Mouse (Mus musculus): ENCODE measurements around the gene Foxk1.

DNA sequence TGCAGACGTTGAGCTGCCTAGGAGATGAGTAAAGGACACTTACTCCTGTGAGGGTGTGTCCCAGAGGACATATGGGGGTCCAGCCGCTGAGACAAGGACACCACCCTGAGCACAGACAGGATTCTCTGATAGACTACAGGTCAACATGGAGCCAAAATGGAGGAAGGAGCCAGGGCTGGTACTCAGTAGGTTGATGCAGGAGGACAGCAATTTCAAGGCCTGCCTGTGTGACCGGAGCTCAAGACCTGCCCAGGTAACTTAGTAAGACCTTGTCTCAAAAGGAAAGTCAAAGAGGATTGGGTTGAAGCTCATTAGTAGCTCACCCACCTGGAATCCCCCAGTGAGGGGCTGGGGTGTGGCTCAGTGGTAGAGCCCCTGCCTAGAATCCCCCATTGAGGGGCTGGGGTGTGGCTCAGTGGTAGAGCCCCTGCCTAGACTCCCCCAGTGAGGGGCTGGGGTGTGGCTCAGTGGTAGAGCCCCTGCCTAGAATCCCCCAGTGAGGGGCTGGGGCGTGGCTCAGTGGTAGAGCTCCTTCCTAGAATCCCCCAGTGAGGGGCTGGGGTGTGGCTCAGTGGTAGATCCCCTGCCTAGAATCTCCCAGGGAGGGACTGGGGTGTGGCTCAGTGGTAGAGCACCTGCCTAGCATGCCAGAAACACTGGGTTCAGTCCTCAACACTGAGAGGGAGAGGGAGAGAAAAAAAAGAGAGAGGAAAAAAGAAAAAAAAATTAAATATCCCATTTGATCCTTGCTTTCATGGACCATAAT, 30.7 kb upstream of the Foxk1 start:
- TF ChIP-seq POLR2A (IDR thresholded peaks at IDR 0.05; ENCODE audit: control insufficient read depth in 1 of 2, insufficient read depth in 1 of 2, low read depth in 1 of 2, low read length in 2 of 2, poor library complexity in 1 of 2) (no peak), E2F4 (IDR thresholded peaks at IDR 0.05; ENCODE audit: borderline replicate concordance, low read depth, low read length) (no peak), MAZ (IDR thresholded peaks at IDR 0.05; ENCODE audit: low read depth, low read length) (no peak), CTCF (IDR thresholded peaks at IDR 0.05 in 2 of 3, conservative IDR thresholded peaks at IDR 0.05 in 1 of 3; ENCODE audit: control insufficient read depth in 1 of 3, insufficient read depth in 1 of 3, low read depth in 2 of 3, low read length in 3 of 3, poor library complexity in 1 of 3, severe bottlenecking in 1 of 3) (no peak), MEF2A (IDR thresholded peaks at IDR 0.05; ENCODE audit: extremely low read depth, insufficient replicate concordance, low read depth, low read length, poor library complexity, severe bottlenecking) (no peak), ZC3H11A (IDR thresholded peaks at IDR 0.05; ENCODE audit: low read depth, low read length) (no peak), USF1 (IDR thresholded peaks at IDR 0.05; ENCODE audit: low read depth, low read length) (no peak), MXI1 (IDR thresholded peaks at IDR 0.05; ENCODE audit: low read depth, low read length) (no peak), NELFE (IDR thresholded peaks at IDR 0.05; ENCODE audit: low read depth, low read length) (no peak), RAD21 (IDR thresholded peaks at IDR 0.05; ENCODE audit: low read depth, low read length) (no peak), ZNF384 (IDR thresholded peaks at IDR 0.05; ENCODE audit: low read depth, low read length) (no peak), UBTF (IDR thresholded peaks at IDR 0.05; ENCODE audit: borderline replicate concordance, insufficient read depth, low read depth, low read length) (no peak), MAFK (IDR thresholded peaks at IDR 0.05; ENCODE audit: borderline replicate concordance, low read depth, low read length) (no peak), MAX (IDR thresholded peaks at IDR 0.05; ENCODE audit: low read length) (no peak)

Data from MEL (cell line).